Mouse (Mus musculus) ES-E14 (cell line): ENCODE measurements around the gene Fam107a. TPM values are rescaled to one million over a fixed set of nuclear protein-coding genes. Genes with fewer than 3 reads are reported as not detected.
A peak's percentile ranks its signal among the peaks of the same experiment; 100 is the strongest.
"Not testable (repeated sequence)": the region's sequence is repeated elsewhere in the genome, so short reads cannot be mapped to it uniquely, and the experiment has no call there.

Experiments used
- DNase-seq: peaks from one replicate; pipeline ENCODE4 v3.0.0-alpha.2; 2013; ENCODE audit warnings: low read depth, low spot score
- H3K27ac ChIP-seq: 2 replicates; pipeline ENCODE4 v1.5.1; 2012; ENCODE audit warnings: low read depth, mild to moderate bottlenecking, low read length, moderate library complexity, mixed read lengths; ENCODE audit not compliant: poor library complexity, insufficient read depth, severe bottlenecking
- H3K36me3 ChIP-seq: 2 replicates; pipeline ENCODE4 v1.6.1; 2012; ENCODE audit warnings: mild to moderate bottlenecking, low read length, moderate library complexity, mixed read lengths; ENCODE audit not compliant: control insufficient read depth, poor library complexity, insufficient read depth, severe bottlenecking
- H3K4me1 ChIP-seq, 2 experiments: fragments of 150-350 bp in 1 of 2; sonication (generic) in 1 of 2; 2 replicates each; pipeline ENCODE4 v1.6.1; 2012; ENCODE audit warnings: low read length in 2 of 2, mild to moderate bottlenecking in 1 of 2, mixed read lengths in 1 of 2; ENCODE audit not compliant: control insufficient read depth in 2 of 2, insufficient read depth in 2 of 2, poor library complexity in 1 of 2
- H3K4me3 ChIP-seq, 2 experiments: fragments of 150-350 bp in 1 of 2; sonication (generic) in 1 of 2; 2 replicates each; pipeline ENCODE4 v1.5.1; 2012; ENCODE audit warnings: low read length in 2 of 2, low read depth in 1 of 2, mild to moderate bottlenecking in 1 of 2, mixed read lengths in 1 of 2; ENCODE audit not compliant: insufficient read depth in 1 of 2, poor library complexity in 1 of 2, severe bottlenecking in 1 of 2
- H3K9ac ChIP-seq: 2 replicates; pipeline ENCODE4 v1.6.1; 2012; ENCODE audit warnings: low read depth, mild to moderate bottlenecking, low read length, mixed read lengths; ENCODE audit not compliant: poor library complexity, insufficient read depth, severe bottlenecking
- H3K9me3 ChIP-seq: fragments of 150-350 bp; sonication (generic); 2 replicates; pipeline ENCODE4 v1.6.1; 2012; ENCODE audit warnings: low read depth, mild to moderate bottlenecking, low read length; ENCODE audit not compliant: control insufficient read depth, insufficient read depth
- CHD2 ChIP-seq: IDR thresholded peaks from 2 replicates; pipeline ENCODE4 v1.6.1; 2014; ENCODE audit warnings: mild to moderate bottlenecking, low read depth, low read length, inconsistent platforms
- HCFC1 ChIP-seq: IDR thresholded peaks from 2 replicates; pipeline ENCODE4 v1.6.1; 2012; ENCODE audit warnings: low read length, inconsistent platforms, borderline replicate concordance; ENCODE audit not compliant: insufficient read depth
- MAFK ChIP-seq: IDR thresholded peaks from 2 replicates; pipeline ENCODE4 v1.6.1; 2014; ENCODE audit warnings: mild to moderate bottlenecking, low read depth, low read length, inconsistent platforms; ENCODE audit not compliant: insufficient read depth
- ZC3H11A ChIP-seq: IDR thresholded peaks from 2 replicates; pipeline ENCODE4 v1.6.1; 2012; ENCODE audit warnings: low read depth, mild to moderate bottlenecking, inconsistent platforms, low read length, borderline replicate concordance
- ZNF384 ChIP-seq: IDR thresholded peaks from 2 replicates; pipeline ENCODE4 v1.6.1; 2012; ENCODE audit warnings: low read depth, low read length, inconsistent platforms
- in situ Hi-C, 2 experiments: fragments of 600-800 bp; cut with MboI; formaldehyde crosslinking; loops; one replicate each; pipeline ENCODE4 v1.15.1; 2025; ENCODE audit warnings: low sequenced_read_pairs in 2 of 2, inconsistent platforms in 1 of 2; ENCODE audit not compliant: unreplicated experiment in 2 of 2
- total RNA-seq: library from RNA; depleted of rRNA; stranded (reverse); fragments of 300-350 nt; gene quantifications from 2 replicates; pipeline ENCODE4 v1.2.3, GENCODE M21; 2012

Gene Fam107a
- total RNA-seq, 1 experiment, result 0.27 TPM

GRCm38 (mm10) chr14:8297889-8298293, 19.9 kb downstream of the Fam107a start:
- TF ChIP-seq ZNF384 (no peak), CHD2 (no peak), MAFK (no peak), HCFC1 (no peak), ZC3H11A (no peak)
- H3K27ac ChIP-seq, result no peak overlapping the region
- H3K36me3 ChIP-seq, result no peaks in the 10 kb centered on the region
- no peaks in the 10 kb centered on the region for H3K4me1 ChIP-seq
- no peak for DNase-seq
- H3K9me3 ChIP-seq, result no peaks in the 10 kb centered on the region
- H3K4me3 ChIP-seq, result no peak overlapping the region
- H3K9ac ChIP-seq, result no peak overlapping the region
- in situ Hi-C loops, result no loop called here

- H3K9ac ChIP-seq, result no peak overlapping the region
- DNase-seq, result no peak
- TF ChIP-seq MAFK, result no peak
- no peak for TF ChIP-seq CHD2
- TF ChIP-seq ZNF384, result no peak
- no peak for TF ChIP-seq ZC3H11A
- no peak for TF ChIP-seq HCFC1
- H3K9me3 ChIP-seq, result no peaks in the 10 kb centered on the region
- H3K36me3 ChIP-seq, result no peaks in the 10 kb centered on the region
- no peaks in the 10 kb centered on the region for H3K4me1 ChIP-seq
- H3K27ac ChIP-seq, result no peak overlapping the region
- in situ Hi-C loops, result no loop called here
- H3K4me3 ChIP-seq, result no peak overlapping the region
Measured at GRCm38 (mm10) chr14:8294257-8294656, 23.6 kb downstream of the Fam107a start.

GRCm38 (mm10) chr14:8286595-8286994, 31.2 kb downstream of the Fam107a start:
- H3K36me3 ChIP-seq, H3K9ac ChIP-seq, H3K4me3 ChIP-seq, in situ Hi-C loops, H3K4me1 ChIP-seq, H3K9me3 ChIP-seq: not testable (repeated sequence)
- H3K27ac ChIP-seq, result 0 out of 2 replicates have a peak overlapping the region, but pooled peaks have one; percentile 47
- DNase-seq, result peak; percentile 51

GRCm38 (mm10) chr14:8283784-8284183, 34.0 kb downstream of the Fam107a start:
- no peak overlapping the region for H3K9ac ChIP-seq
- H3K36me3 ChIP-seq, result no peaks in the 10 kb centered on the region
- H3K4me3 ChIP-seq, result no peak overlapping the region
- TF ChIP-seq HCFC1, result no peak
- TF ChIP-seq ZC3H11A, result no peak
- TF ChIP-seq CHD2, result no peak
- no peak for TF ChIP-seq MAFK
- TF ChIP-seq ZNF384, result no peak
- peaks cover 4% of the 10 kb centered on the region; the same call in 1 of the 2 replicates for H3K9me3 ChIP-seq
- H3K27ac ChIP-seq, result no peak overlapping the region
- H3K4me1 ChIP-seq, result peaks cover 0 to 5% of the 10 kb centered on the region in 2 experiments; a peak in 3 of 4 replicates
- in situ Hi-C loops, result no loop called here
- no peak for DNase-seq

GRCm38 (mm10) chr14:8271281-8271680, 46.5 kb downstream of the Fam107a start:
- DNase-seq, H3K9me3 ChIP-seq, in situ Hi-C loops, H3K9ac ChIP-seq, H3K4me3 ChIP-seq, H3K27ac ChIP-seq, H3K36me3 ChIP-seq, H3K4me1 ChIP-seq: not testable (repeated sequence)
